Mouse (Mus musculus) right cerebral cortex, postnatal 14 days (tissue): ENCODE results near the gene Olfr649.

Experiments used
- DNase-seq: peaks from one replicate; pipeline ENCODE4 v3.0.0; 2022

Gene Olfr649

DNA sequence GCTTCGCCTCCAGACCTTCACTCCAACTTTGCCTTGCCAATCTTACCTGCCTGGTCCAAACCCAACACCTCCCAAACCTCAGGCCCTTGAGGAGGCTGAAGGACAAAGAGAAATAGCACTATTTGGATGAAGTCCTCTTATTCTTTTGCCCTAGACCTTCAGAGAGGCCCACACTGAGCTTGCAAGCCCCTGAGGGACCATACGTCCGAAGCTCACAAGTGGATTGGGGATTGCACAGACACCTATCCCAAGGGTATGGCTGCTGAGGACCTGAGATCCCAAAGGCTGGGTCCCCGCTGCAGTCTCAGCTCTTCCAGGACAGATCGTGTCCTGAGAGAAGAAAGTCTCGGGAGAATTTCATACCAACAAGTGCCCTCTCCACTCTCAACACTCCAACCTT is at the start of gene Olfr649:
Olfr649 (minus strand) TSS at position 101 of the 400 bp plus-strand sequence.
- no peak for DNase-seq

DNA sequence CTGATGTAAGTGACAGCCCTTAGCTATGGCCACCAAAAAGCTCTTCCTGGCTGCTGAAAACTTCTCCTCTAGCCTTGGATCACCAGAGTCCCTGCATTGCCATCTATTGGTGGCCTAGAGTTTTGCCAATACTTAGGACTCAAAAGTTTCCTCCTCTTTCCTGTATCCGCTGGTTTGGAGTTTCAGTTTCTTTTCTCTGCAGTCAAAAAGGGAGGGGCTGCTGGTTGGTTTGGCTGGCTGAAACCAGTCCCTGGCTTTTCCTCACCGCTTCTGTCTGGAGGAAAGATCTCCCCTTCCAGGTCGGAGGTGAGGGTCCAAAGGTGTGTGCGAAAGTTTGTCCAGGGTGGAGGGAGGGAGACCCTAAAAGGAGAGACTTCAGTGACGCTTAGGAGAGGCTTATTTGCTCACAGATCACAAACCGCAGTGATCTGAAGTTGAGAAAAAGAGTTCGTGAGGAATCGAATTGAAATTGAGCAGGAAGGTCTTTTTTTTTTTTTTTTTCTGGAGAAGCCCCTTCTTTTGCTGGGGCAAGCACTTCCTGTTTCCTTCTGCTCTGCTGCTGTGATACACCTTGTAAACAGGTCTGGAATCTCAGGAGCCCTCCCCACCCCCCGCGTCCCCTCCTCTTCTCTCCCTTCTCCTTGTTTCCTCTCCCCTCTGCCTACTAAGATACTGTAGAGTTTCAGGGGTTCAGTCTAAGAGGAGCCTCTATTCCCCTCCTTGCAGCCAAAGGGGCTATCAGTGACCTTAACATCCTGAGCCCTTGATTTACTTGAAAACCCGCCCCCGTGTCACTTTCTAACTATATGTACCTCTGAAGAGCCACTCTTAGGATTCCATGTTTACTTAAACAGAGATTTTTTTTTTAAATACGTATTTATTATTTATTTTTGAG is 48.7 kb upstream of the Olfr649 start, which contains the start of gene Trim34a:
Trim34a (plus strand) TSS at position 171 of the 895 bp plus-strand sequence.
- no peak for DNase-seq

DNA sequence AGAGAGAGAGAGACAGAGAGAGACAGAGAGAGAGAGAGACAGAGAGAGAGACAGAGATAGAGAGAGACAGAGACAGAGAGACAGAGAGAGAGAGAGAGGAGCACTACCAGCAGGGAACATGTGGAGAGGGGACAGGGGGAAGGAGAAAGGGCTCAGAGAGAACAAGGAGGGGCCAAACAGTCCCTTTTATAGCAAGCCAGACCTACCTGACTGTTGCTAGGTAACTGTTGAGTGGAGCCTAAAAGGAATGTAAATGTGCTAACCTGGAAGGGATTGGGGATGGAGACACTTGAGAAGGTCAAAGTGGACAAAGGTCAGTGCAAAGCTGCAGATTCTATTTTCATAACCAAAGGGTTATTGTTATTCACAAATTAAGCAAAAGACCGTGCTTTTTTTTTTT is 47.8 kb upstream of the Olfr649 start:
- DNase-seq = no peak

DNA sequence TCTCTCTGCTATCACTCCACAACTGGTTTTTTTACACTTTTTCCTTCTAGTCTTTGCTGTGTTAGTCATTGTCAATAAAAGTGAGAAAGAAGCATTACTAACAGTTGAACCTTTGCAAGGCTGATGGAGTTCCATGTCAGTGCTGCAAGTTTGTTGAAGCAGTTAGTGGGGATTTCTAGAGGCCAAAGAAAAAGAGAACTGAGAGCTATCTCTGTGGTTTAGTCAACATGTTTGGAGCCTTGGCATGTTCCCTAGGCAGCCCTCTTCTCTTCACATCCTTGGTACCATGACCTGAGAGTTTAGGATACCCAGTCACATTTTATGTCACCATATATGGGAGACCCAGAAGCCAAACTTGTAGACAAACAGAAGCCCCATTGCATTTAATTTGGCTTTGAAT is 45.1 kb upstream of the Olfr649 start:
- no peak for DNase-seq

DNA sequence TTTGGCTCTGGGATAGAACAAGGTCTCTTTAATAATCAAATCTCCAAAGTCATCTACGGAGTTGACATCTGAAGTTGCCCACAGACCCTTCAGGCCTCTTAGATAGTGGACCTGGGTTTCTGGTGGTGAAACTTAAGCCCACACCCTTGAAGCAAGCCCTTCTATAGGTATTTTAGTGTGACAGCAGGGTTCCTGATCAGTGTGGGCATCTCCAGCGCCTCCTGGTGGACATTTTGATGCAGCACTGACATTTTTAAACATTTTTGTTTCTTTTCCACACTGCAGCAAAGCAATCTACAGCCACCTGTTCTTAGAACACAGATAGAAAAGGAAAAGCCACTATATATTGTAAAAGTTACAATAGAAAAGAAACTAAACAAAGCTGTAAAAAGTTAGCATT is 35.4 kb upstream of the Olfr649 start:
- DNase-seq = peak; percentile 10

DNA sequence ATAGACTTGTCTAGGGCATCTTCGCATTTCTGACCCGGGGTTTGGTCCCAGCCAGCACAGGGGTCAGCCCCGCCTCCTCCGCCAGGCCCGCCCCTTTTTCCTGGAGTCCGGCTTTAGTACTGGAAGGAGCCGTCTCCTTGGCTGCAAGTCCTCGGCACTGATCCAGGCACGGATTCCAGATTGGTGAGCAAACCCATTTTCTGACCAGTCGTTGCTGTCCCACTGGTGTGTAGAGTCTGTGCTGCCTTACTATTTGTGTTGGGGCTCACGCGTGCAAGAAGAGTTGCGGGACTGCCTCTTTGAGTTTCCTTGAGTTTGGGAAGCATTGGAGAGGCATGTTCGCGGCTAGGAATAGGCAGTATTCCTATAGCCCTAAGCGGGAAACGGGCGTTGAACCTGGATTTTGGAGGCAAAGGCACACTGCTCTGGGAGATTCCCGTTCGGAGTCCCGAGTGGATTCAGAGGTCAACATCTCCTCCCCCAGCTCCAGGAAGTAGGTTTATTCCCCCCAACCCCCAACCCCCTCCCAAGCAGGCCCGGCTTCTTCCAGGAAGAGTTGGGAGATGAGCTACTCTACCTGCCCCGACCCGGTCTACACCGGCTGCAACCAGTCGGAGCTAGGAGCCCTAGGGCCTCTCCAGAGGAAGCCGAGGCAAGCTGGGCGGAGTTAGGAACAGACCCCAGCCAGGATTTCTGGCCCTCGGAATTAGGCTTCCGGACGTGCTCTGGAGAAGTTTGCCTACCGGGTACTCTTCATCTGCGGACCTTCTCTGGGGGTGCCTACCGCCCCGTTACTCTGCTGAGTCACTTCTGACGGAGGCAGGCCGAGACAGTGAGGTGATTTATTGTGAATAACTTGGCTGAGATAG is 23.1 kb upstream of the Olfr649 start, which contains the start of gene Trim6:
Trim6 (plus strand) TSS at position 93 of the 869 bp plus-strand sequence.
- peak; percentile 15 for DNase-seq

DNA sequence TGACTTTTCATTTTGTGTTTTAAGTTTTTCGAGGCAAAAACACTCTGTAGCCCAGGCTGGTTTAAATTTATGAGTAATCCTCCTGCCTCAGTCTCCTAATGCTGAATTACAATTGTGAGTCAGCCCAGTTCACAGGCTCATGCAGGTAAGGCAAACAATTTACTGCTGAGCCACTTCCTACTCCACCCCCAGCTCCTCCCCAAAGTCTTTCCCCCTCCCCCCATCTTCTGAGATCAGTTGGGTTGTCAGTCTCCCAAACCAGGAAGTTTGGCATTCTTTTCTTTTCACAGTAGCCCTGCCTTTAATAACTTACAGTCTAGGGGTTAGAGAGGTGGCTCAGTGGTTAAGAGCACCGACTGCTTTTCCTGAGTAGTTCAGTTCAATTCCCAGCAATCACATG is 22.1 kb upstream of the Olfr649 start:
- no peak for DNase-seq

DNA sequence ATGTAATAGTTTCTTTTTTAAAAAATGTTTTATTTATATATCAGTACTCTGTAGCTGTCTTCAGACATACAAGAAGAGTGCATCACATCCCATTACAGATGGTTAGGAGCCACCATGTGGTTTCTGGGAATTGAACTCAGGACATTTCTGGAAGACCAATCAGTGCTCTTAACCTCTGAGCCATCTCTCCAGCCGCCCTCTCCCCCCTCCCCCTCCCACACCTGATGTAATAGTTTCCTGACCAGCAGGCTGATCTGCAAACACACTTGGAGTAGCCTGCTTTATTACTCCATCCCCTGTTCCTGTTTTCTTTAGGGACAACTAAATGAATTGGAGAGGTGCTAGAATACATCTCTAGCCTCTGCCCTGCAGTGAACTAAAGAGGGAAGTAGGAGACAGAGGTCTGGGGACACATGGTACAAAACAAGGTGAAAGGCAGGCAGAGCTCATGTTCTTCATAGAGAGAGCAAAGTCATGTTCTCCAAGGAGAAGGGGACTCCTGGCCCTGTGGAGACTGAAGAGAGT is 20.3 kb upstream of the Olfr649 start:
- DNase-seq = no peak

DNA sequence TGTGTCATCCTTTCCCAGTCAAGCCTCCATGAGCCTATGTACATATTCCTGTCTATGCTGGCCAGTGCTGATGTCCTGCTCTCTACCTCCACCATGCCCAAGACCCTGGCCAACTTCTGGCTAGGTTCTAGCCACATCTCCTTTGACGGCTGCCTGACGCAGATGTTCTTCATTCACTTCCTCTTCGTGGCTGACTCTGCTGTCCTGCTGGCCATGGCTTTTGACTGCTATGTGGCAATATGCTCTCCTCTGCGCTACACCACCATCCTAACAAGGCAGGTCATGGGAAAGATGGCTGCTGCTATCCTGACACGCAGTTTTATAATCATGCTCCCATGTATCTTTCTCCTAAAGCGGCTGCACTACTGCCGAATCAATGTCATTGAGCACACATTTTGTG is 10.4 kb upstream of the Olfr649 start:
- no peak for DNase-seq

DNA sequence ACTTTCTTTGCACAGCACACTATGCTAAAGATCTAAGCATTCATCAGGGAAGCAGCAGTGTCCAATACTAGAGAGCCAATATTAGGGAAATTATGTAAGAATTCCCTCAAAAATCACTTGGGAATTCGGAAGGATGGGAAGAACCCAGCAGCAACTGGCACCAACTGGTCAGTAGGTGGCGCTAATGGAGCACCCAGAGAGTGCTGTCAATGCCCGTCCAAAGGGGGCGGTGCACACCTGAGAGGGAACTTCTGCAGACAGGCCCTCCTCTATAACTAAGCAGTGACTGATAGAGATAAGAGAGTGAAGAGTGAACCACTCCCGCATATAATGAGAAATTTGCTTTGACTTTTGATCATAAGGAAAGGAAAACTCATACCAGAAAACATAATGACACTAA is 4.0 kb upstream of the Olfr649 start:
- peak; percentile 38 for DNase-seq

DNA sequence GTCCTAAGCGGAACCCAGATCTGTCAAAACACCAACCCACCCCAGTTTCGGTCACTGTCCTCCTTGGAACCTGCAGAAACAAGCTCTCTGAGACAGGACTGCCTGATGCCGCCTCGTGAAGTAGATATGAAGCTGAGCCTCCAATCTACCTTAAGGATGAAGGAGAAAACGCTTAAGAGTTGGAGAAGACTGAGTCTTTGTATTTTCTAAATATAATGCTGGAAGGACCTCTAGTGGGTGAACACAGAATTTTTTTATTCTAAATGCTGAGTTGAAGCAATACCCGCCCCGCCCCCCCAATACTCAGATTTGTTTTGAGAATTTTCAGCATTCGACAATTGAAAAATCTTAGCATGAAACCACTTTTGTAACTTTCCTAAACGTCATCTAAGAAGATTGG is 4.5 kb downstream of the Olfr649 start:
- DNase-seq = no peak

DNA sequence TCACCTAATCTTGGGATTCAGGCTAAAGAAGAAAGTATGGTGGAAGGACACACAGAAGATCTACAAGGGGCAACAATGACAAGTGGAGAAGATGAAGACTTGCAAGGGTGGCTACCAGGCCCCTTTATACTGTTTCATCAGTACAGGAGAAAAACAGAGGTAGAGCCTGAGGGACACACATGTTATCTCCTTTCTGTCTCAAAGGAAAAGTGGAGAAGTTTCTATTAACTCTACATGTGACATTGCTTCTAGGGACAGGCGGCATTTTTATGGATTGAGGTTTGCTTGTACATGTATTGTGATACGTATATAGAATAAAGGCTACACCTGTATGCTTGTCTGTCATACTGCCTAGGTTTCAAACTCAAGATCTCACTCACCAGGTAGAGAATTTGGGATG is 12.5 kb downstream of the Olfr649 start, which contains the start of gene Olfr648:
Olfr648 (minus strand) TSS at position 101 of the 400 bp plus-strand sequence.
- DNase-seq = no peak

DNA sequence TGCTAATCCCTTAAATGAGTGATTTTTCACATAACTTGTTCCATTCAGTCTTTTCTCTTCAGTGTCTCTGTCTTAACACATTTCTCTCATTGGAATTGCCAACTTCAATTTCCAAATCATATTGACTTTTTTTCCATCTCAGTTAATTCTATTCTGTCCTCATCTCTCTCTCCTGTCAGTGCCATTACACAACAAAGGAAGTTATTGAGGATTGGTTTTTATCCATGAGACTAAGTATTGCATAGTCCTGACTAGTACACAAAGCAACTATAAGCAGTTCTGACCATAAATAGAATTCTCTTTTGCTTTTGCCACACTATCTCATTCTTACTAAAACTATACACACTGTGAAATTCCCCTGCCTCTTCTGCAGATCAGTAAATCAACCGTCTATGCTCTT is 16.7 kb downstream of the Olfr649 start:
- no peak for DNase-seq

DNA sequence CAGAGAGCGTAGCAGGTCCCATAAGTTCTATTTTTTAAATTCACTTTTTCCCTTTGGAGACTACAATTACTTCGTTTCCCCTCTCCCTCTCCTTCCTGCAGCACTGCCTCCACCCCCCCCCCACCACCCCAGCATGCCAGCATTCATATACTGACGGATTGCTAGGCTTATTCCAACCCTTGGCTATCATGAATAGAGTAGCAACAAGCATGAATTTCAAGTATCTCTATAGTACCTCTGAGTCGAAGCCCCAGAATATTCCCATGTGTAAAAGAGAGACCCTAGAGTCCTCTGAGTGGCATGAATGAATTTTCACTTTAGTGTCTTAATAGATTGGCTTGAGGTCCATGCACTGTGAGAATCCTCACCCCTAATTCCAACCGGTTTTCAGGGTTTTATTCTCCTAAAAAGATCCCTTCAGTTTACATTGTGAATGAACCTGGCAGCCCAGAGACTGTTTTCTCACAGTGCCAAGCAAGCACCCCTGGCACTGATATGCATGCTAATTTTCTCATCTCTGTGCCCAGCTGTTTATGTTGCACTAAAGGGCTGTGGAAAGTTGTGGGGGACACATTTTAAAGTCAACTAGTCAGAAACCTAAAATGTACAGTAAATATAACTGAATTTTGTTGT is 17.2 kb downstream of the Olfr649 start:
- DNase-seq = no peak

DNA sequence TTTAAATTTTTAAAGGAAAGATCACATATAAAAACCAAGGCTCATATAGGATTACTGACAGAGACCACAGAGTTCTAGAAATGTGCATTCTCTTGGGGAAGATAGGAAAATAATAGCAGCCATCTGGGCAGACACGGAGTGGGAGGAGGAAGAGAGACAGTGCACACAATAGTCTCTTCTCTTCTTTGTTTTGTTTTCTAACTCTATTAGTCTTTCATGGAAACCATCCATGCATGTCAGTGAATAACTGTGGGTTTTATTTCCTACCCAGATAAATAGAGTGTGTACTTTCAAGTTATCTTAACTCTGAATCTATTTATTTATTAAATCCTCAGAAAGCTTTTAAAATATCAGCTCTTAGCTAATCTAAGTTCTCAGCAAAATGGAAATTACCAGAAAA is 20.7 kb downstream of the Olfr649 start:
- no peak for DNase-seq

DNA sequence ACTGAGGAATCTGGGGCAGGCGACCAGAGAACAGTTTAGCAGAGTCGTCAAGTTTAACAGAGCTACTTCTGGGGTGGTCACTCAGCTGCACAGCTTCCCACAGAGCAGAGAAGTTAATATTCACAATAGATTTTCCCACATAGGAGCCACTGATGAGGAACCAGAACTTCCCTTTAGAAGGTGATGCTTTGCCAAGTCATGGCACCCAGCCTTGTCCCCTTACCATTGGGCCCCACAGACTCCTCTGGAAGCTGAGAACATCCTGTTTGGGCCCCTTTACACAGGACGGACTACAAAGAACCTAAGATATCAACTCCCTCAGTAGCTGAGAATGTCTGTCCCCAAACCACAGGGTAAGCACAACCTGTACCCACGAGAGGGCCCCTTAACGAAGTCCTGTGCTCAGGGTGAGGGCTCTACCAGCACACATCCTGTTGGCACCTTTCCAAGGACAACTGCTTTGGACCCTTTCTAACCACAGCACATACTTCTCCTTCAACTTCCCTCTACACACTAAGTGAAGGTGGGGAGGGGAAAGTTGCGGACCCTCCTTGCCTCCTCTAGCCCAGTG is 26.1 kb downstream of the Olfr649 start:
- no peak for DNase-seq

DNA sequence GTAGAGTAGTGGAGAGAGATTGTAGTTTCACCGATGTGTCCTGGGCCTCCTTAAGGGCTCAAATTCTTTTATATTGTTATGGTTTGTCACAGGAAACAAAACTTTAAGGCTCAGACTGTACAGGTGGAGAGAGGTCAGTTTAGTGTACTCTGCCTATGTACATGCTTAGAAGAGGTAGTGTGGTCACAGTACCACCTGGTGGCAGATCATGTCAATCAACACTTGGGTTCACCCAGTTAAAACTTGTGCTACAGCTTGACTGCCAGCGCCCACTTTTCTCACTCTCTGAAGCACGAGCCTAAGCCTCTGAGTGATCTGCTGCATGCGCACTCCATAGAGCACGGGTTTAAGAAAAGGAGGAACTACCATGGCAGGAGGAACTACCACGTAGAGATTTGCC is 28.7 kb downstream of the Olfr649 start:
- no peak for DNase-seq

DNA sequence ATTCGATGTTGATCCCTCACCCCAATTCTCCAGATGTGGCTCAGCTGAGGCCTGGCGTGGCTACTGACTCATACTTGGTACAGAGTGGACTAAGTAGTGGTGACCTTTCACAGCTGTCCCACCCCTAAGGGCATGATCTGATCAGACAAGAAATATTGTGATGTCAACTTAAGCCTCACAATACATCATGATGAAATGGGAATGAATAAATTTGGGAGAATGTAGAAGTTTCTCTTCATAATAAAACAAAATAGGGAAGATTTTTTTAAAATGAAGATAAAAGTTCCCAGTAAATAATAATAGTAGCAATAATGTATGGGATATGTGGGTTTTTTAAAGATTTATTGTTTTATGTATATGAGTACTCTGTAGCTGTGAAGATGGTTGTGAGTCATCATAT is 45.3 kb downstream of the Olfr649 start, which contains the start of gene Ubqlnl:
Ubqlnl (minus strand) TSS at position 101 of the 400 bp plus-strand sequence.
- no peak for DNase-seq

DNA sequence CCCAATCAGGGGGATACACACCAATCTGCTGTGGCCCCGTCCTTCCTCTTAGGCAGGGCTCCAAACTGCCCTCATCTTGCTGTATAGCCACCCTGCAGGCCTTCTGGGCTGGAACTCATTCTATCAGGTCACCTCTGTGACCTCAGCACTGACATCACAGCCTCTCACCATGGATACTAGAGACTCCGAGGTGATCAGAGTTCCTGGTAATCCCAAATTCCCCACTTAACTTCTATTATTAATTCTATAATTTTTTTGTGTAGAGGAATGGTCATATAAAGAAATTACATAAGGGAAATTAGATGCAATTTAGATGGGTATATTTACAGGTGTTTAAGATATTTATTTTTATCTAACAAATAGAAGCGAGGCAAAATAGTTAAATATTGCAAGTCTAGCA is 52.6 kb downstream of the Olfr649 start, which contains the start of gene Ubqln3:
Ubqln3 (minus strand) TSS at position 101 of the 400 bp plus-strand sequence.
- no peak for DNase-seq
